Mouse (Mus musculus): ENCODE data around the gene Snph. TPM values are rescaled to one million over a fixed set of nuclear protein-coding genes. Genes with fewer than 3 reads are reported as not detected.
A peak's percentile ranks its signal among the peaks of the same experiment; 100 is the strongest.

Gene Snph
- 100 to 1,000 TPM; 275 to 336 (median 309) TPM for total RNA-seq (2022)

DNA sequence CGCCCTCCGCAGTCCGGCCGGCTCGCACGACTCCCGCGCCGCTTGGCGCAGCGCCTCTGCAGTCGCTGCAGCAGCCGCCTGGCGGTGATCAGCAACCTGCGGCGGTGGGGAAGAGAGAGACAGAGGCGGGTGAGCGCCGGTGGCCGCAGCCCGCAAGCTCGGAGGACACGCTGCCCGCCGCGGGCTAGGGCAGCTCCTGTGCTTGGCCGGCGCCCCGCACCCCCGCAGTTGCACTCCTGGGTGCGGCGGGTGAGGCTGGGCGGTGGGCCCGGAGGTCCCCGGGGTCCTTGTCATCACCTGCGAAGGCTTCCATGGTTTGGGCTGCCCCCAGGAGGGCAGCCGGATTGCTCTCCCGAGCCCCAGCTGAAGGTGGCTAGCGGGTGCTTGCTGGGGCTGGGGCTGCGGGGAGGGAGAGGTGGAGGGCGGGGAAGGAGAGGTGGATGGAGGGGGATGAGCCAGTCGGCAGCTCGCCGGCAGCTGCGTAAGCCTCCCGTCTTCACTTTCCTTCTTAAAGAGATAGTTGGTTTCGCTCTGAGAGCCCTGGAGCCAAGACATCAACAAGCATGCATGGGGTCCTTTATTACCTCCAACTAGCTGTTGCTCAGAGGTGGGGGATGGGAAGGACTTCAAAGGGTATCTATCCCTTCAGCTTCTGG, at the start of gene Snph:
Gene Snph (minus strand): TSS at position 435 of the 656 bp plus-strand sequence.
- DNase-seq (ENCODE audit: low spot score in 2 of 2), result peak in 1 of 2 experiments; percentile 80

DNA sequence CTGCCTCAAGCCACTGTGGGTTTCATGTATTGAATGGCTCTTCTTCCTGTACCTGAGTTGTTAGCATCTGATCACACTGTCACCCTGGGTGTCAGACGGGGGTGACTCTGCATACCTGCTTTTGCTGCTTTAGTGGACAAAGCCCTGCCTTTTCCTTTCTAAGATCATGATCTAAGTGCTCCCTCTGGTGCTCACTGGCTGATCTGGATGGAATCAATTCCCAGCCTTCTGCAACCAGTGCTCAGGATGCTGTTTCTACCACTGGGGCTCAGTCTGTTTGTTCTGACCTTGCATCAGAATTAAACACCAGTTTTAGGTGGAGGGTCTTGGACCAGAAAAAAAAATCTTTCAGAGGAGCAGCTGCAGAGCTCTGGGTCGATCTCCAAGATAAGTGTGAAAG, 43.8 kb upstream of the Snph start:
- DNase-seq (ENCODE audit: low spot score in 2 of 2), result no peak

GRCm38 (mm10) chr2:151670968-151671329, 38.6 kb upstream of the Snph start:
- no peak for DNase-seq (ENCODE audit: low spot score in 2 of 2)

DNA sequence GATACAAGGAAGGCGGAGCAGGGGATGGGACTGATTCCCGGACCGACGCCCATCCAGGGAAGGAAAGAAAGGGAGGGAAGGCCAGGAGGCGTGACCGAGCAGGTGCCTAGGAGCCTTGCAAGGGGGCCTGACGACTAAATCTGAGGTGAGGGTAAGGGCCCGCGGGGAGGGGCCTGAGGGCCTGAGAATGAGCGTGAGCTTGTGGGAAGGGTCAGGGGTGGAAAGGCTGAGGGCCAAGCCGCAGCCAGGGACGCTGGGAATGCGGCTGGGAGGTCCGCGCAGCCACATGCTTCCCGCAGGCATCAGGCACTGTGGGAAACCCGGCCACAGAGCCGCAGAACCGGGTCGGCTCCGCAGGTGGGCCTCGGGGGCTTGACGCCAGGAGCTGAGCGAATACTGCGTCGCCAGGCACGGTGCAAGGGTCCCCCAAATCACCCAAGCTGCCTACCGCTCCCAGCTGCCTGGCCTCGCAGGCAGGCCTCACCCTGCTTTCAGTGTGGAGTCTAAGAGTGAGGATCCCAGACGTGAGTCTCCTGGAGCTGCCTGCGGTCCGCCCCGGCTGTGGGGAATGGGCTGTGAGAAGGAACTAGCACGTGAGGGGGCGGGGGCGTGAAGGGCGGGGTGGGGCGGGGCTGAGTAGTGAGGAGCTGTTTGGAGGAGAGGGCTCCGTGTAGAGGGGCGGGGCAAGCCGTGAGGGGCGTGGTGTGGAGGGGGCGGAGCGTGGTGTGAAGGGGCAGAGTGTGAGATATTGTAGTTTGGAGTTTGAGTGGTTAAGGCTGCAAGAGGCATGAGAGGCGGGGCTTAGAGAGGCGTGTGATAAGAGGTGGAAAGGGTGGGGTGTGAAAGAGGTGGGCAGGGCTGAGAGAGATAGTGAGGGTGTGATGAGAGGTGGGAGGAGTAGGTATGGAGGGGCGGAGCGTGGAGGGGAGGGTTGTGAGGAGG, 37.9 kb upstream of the Snph start:
- no peak for DNase-seq (ENCODE audit: low spot score in 2 of 2)

DNA sequence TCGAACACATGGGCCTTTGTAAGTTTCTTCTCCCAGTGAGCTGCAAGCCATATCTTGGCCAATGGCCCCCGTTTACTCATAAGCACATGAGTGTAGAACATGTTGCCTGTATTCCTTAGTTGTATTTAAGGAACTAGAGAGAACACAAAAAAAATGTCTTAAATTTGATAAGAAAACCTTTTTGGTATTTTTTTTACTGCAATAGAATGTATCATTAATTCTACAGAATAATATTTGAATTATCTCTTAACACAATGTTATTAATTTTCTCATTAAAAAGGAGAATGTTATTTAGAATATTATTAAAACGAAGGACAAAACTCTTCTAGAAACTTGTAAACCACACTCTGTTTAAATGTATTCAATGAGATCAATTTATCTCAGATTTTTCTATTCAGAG, 36.0 kb upstream of the Snph start, which contains the start of gene Rad21l:
Gene Rad21l (minus strand): TSS at position 101 of the 400 bp plus-strand sequence.
- DNase-seq (ENCODE audit: low spot score in 2 of 2), result no peak

DNA sequence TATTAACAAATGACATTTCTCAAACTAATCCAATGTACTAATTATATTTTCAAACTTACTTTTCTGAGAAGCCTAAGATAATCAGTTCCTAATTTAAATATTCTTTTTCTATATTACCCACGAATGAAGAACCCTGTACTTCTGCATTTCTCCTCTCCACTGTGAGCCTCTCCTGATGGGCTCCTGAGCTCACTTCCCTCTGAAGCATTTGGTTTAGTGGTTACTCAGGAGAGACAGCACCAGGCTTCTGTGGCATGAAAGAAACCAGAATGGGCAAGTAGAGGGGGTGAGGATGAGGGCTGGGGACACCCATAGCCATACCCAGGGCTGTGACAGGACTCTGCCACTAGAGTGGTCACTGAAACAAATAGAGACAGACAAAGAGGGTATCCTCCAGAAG, 19.7 kb upstream of the Snph start:
- no peak for DNase-seq (ENCODE audit: low spot score in 2 of 2)

GRCm38 (mm10) chr2:151636015-151636402, 3.6 kb upstream of the Snph start:
- DNase-seq (ENCODE audit: low spot score in 2 of 2), result no peak

- peak in 1 of 2 experiments; percentile 12 for DNase-seq (ENCODE audit: low spot score in 2 of 2)
These were observed 3.1 kb upstream of the Snph start for GRCm38 (mm10) chr2:151635362-151636014.

GRCm38 (mm10) chr2:151634903-151635302, 2.5 kb upstream of the Snph start:
- DNase-seq (ENCODE audit: low spot score in 2 of 2), result no peak

- DNase-seq (ENCODE audit: low spot score in 2 of 2), result no peak
These were observed 589 bp upstream of the Snph start for GRCm38 (mm10) chr2:151632982-151633381.

GRCm38 (mm10) chr2:151631406-151632158, 811 bp downstream of the Snph start:
- peak in 1 of 2 experiments; percentile 27 for DNase-seq (ENCODE audit: low spot score in 2 of 2)

DNA sequence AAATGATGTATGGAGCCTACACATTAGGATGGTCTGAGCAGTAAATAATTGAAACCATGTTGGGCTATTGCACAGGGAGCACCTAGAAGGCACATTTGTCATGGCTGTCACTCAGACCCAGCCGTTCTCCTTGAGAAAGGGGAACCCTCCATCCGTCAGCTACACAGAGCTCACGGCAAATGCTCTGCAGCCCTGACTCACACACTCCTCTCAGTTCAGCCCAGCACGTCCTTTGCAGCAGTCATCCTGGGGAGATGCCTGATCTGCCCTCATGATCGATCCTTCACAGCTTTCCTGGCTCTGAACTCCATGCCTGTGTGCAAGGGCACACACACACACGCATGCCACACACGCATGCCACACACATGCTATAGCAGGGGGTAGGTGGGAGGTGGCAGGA, 3.1 kb downstream of the Snph start:
- DNase-seq (ENCODE audit: low spot score in 2 of 2), result no peak

GRCm38 (mm10) chr2:151628011-151628410, 4.4 kb downstream of the Snph start:
- peak in 1 of 2 experiments; percentile 12 for DNase-seq (ENCODE audit: low spot score in 2 of 2)

- DNase-seq (ENCODE audit: low spot score in 2 of 2), result no peak
These were observed 6.1 kb downstream of the Snph start for GRCm38 (mm10) chr2:151626296-151626695.

DNA sequence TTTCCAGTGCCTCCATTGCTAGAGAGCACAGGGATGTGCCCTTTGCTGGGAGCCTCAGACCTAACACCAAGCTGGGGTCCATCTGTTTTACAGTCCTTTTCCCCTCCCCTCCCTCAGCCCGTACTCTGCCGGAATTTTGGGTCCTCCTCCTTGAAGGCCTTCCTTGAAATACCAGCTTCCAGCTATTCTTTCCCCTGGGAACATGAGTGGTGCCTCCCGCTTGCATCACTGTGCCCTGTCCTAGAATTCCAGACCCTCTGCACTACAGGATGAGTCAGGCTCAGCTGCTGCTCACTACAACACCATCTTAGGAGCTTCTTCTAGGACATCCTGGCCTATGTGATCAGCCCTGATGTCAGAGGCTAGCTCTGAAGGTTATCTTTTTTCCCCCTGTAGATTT, 8.6 kb downstream of the Snph start:
- peak; percentile 1 to 5 for DNase-seq (ENCODE audit: low spot score in 2 of 2)

- no peak for DNase-seq (ENCODE audit: low spot score in 2 of 2)
These were observed 15.7 kb downstream of the Snph start for GRCm38 (mm10) chr2:151616551-151617329.

GRCm38 (mm10) chr2:151615779-151616178, 16.6 kb downstream of the Snph start:
- peak in 1 of 2 experiments; percentile 79 for DNase-seq (ENCODE audit: low spot score in 2 of 2)

DNA sequence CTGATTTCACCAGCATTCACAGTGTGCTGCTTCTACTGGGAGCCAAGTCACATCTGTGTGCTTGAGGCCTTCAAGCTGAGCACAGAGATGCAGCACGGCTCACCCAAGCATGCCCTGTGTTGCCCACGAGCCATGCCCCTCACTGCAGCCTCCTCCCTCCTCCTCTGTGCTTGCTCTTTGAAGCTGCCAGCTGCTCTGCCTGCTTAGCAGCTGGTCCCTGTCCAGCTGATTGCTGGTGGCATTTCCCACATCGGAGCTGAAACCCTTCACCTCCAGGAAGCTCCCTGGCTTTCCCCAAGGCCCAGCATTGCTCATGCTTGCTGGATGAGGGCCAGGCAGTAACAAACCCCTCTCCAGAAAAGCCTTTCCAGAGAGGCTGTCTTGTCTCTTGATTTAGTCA, 22.4 kb downstream of the Snph start:
- DNase-seq (ENCODE audit: low spot score in 2 of 2), result no peak

DNA sequence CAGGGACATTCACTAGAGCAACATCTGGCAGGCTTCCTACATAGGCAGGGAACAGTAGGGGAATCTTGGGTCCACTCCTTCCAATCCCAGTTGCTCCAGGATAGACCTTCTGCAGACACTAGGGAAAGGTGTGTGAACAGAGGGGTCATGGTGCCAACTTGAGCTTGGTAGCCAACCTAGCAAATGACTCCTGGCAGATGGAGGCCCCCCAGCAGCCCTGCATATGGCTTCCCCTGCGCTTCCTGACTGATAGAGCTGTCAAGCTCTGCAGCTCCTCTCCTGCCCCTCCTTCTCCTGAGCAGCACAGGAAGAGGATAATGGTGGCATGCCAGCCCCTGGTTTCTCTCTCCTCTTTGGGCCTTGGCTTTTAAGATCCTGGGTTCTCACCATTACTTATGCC, 24.0 kb downstream of the Snph start:
- no peak for DNase-seq (ENCODE audit: low spot score in 2 of 2)

GRCm38 (mm10) chr2:151605437-151605987, 26.9 kb downstream of the Snph start:
- DNase-seq (ENCODE audit: low spot score in 2 of 2), result peak in 1 of 2 experiments; percentile 89

All from left cerebral cortex, adult 8-10 months (tissue).